Mouse (Mus musculus): Measurements from ENCODE around the gene Zbtb5. TPM values are rescaled to one million over a fixed set of nuclear protein-coding genes. Genes with fewer than 3 reads are reported as not detected.
"Not testable (repeated sequence)": the region's sequence is repeated elsewhere in the genome, so short reads cannot be mapped to it uniquely, and the experiment has no call there.

Zbtb5 gene
- polyA plus RNA-seq, 1 experiment = 6.3 TPM

DNA sequence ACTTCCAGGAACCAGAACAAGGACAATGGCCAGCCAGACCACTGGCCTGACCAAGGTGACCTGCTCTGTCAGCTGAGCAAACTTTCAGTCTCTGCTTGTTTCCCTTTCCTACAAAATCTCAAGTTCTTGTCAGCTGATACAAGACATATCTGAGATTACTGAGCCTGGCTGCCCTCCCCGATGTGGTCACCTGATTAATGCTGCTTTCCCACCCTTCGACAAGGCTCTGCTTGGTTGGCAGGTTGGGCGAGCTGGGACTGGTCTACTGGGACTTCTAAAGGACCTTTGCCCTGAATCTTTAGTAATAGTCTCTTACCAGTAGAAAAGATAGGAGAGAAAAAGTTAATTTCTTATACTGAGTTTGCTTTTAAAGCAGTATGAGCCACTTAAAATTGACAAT lies 6.8 kb downstream of the Zbtb5 start:
- WGBS = 40% methylated on average over 3 of the region's 3 CpGs
- no peak overlapping the region for H3K4me3 ChIP-seq (ENCODE audit: low read depth, low read length)
- H3K27ac ChIP-seq (ENCODE audit: insufficient read depth, low read depth, low read length) = no peak overlapping the region
- H3K27me3 ChIP-seq (ENCODE audit: control insufficient read depth, insufficient read depth, low read length) = no peaks in the 10 kb centered on the region
- H3K36me3 ChIP-seq (ENCODE audit: control insufficient read depth, insufficient read depth, low read length) = no peaks in the 10 kb centered on the region
- 0 out of 2 replicates have a peak, but pooled peaks cover 1% of the 10 kb centered on the region for H3K4me1 ChIP-seq (ENCODE audit: control insufficient read depth, insufficient read depth, insufficient read length, low read length)
- TF ChIP-seq POLR2A (IDR thresholded peaks at IDR 0.05; ENCODE audit: low read depth, low read length) (no peak), CTCF (IDR thresholded peaks at IDR 0.05; ENCODE audit: extremely low read depth, insufficient read length, insufficient replicate concordance, low read depth, low read length) (no peak)

DNA sequence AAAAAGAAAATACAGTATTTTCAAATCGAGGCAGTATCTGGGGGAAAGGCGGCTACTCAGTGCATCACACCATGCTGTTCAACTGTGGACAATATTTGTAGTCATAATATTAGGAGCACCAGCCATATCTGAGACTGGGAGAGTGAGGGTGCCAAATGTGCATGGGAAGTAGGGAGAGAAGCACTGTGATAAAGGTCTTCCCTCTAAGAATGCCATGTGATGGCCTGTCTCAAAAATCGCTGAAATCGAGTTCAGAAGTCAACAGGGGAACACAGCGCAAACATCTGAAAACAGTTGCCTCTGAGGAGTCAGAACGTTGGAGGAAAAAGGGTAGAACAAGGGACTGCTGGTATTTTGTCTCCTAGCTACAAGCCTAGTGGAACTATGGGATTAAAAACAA lies 12.2 kb downstream of the Zbtb5 start:
- 86% methylated on average over 6 of the region's 6 CpGs for WGBS
- H3K36me3 ChIP-seq (ENCODE audit: control insufficient read depth, insufficient read depth, low read length) = peaks cover under 1% of the 10 kb centered on the region; the same call in 1 of the 2 replicates
- no peaks in the 10 kb centered on the region for H3K27me3 ChIP-seq (ENCODE audit: control insufficient read depth, insufficient read depth, low read length)
- H3K4me1 ChIP-seq (ENCODE audit: control insufficient read depth, insufficient read depth, insufficient read length, low read length) = no peaks in the 10 kb centered on the region
- no peak overlapping the region for H3K27ac ChIP-seq (ENCODE audit: insufficient read depth, low read depth, low read length)
- H3K4me3 ChIP-seq (ENCODE audit: low read depth, low read length) = no peak overlapping the region
- TF ChIP-seq CTCF (IDR thresholded peaks at IDR 0.05; ENCODE audit: extremely low read depth, insufficient read length, insufficient replicate concordance, low read depth, low read length) = no peak
- TF ChIP-seq POLR2A (IDR thresholded peaks at IDR 0.05; ENCODE audit: low read depth, low read length) = no peak

DNA sequence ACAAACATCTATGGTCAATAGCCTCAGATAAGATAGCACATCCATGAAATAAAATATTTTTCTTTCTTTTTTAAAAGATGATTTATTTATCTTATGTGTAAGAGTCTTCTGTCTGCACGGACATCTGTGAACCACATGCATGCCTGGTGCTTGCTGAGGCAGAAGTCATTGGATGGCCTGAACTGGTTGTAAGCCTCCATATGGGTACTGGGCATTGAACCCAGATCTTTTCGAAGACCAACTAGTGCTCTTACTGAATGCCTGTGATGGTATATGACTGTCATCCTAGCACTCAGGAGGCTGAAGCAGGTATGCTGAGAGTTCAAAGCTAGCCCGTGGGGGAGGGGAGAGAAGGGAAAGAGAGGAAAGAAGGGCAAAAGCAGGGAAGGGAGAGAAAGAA lies 14.1 kb downstream of the Zbtb5 start:
- peaks cover 15% of the 10 kb centered on the region for H3K36me3 ChIP-seq (ENCODE audit: control insufficient read depth, insufficient read depth, low read length)
- H3K4me3 ChIP-seq (ENCODE audit: low read depth, low read length) = no peak overlapping the region
- no peak for TF ChIP-seq POLR2A (IDR thresholded peaks at IDR 0.05; ENCODE audit: low read depth, low read length)
- no peaks in the 10 kb centered on the region for H3K4me1 ChIP-seq (ENCODE audit: control insufficient read depth, insufficient read depth, insufficient read length, low read length)
- no peak overlapping the region for H3K27ac ChIP-seq (ENCODE audit: insufficient read depth, low read depth, low read length)
- H3K27me3 ChIP-seq (ENCODE audit: control insufficient read depth, insufficient read depth, low read length) = no peaks in the 10 kb centered on the region
- 74% methylated on average over 3 of the region's 3 CpGs for WGBS

DNA sequence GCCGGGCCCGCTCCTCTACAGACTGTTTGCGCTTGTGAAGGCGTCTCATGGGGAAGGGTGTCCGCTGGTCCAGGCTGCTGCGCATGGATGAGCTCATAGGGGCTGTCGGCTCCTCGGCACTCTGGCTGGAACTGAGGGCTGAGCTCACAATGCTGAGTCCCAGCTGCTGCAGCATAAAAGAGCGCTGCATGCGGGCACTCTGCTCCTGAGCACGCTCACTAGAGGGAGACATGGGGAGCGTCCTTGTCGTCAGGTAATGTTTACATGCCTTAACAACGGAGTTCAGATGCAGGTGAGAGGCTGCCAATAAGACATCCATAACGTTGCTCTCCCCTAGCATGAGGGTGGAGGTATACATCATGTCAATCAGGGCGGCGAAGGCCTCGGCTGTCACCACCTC lies 17.4 kb downstream of the Zbtb5 start:
- peaks cover 29% of the 10 kb centered on the region for H3K36me3 ChIP-seq (ENCODE audit: control insufficient read depth, insufficient read depth, low read length)
- H3K27me3 ChIP-seq (ENCODE audit: control insufficient read depth, insufficient read depth, low read length) = no peaks in the 10 kb centered on the region
- H3K4me3 ChIP-seq (ENCODE audit: low read depth, low read length) = no peak overlapping the region
- H3K4me1 ChIP-seq (ENCODE audit: control insufficient read depth, insufficient read depth, insufficient read length, low read length) = no peaks in the 10 kb centered on the region
- TF ChIP-seq POLR2A (IDR thresholded peaks at IDR 0.05; ENCODE audit: low read depth, low read length) (no peak), CTCF (IDR thresholded peaks at IDR 0.05; ENCODE audit: extremely low read depth, insufficient read length, insufficient replicate concordance, low read depth, low read length) (no peak)
- 85% methylated on average over 18 of the region's 18 CpGs for WGBS
- H3K27ac ChIP-seq (ENCODE audit: insufficient read depth, low read depth, low read length) = no peak overlapping the region

DNA sequence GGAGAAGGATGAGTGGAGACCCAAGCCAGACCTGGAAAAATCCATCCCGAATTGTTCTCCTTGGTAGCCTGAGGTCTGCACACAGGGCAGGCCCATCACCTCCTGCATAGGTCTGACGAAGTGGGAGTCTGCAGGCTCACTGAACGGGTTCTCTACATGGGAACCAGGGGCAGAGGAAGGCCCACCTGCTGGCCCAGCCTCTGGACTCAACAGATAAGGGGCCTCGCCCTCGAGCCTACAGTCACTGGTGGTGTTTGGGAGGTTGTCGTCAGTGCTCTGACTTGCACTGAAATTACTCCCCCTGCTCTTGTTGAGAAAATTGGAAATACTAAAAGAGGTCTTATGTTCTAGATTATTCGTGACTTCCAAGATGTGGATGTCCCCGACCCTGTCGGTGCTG lies 18.4 kb downstream of the Zbtb5 start:
- no peak for TF ChIP-seq POLR2A (IDR thresholded peaks at IDR 0.05; ENCODE audit: low read depth, low read length)
- TF ChIP-seq CTCF (IDR thresholded peaks at IDR 0.05; ENCODE audit: extremely low read depth, insufficient read length, insufficient replicate concordance, low read depth, low read length) = no peak
- 76% methylated on average over 9 of the region's 9 CpGs for WGBS

DNA sequence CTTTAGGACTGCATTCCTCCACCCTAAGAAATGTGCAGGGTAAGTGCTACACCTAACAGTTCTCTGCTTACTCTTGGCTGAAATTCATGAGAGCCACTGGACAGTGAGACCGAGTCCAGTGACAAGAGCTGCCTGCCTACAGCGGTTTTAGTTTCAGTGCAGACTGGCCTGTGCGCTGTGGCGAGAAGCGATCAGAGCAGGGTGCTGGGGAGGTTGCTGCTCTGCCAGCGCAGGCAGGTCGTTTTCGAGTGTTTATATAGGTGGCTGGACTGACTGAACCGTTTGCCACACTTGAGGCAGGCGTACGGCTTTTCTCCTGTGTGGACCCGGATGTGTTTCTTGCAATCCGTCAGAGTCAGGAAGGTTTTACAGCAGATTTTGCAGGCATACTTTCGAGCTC lies 19.0 kb downstream of the Zbtb5 start:
- H3K27ac ChIP-seq (ENCODE audit: insufficient read depth, low read depth, low read length); H3K4me1 ChIP-seq (ENCODE audit: control insufficient read depth, insufficient read depth, insufficient read length, low read length); H3K27me3 ChIP-seq (ENCODE audit: control insufficient read depth, insufficient read depth, low read length); H3K4me3 ChIP-seq (ENCODE audit: low read depth, low read length): not testable (repeated sequence)
- peaks cover 32% of the 10 kb centered on the region for H3K36me3 ChIP-seq (ENCODE audit: control insufficient read depth, insufficient read depth, low read length)
- 84% methylated on average over 14 of the region's 14 CpGs for WGBS

More for the DNA sequence above, 18.4 kb downstream of the Zbtb5 start:
- no peak overlapping the region for H3K27ac ChIP-seq (ENCODE audit: insufficient read depth, low read depth, low read length)
- H3K4me1 ChIP-seq (ENCODE audit: control insufficient read depth, insufficient read depth, insufficient read length, low read length) = no peaks in the 10 kb centered on the region
- H3K4me3 ChIP-seq (ENCODE audit: low read depth, low read length) = no peak overlapping the region
- no peaks in the 10 kb centered on the region for H3K27me3 ChIP-seq (ENCODE audit: control insufficient read depth, insufficient read depth, low read length)
- H3K36me3 ChIP-seq (ENCODE audit: control insufficient read depth, insufficient read depth, low read length) = peaks cover 32% of the 10 kb centered on the region

DNA sequence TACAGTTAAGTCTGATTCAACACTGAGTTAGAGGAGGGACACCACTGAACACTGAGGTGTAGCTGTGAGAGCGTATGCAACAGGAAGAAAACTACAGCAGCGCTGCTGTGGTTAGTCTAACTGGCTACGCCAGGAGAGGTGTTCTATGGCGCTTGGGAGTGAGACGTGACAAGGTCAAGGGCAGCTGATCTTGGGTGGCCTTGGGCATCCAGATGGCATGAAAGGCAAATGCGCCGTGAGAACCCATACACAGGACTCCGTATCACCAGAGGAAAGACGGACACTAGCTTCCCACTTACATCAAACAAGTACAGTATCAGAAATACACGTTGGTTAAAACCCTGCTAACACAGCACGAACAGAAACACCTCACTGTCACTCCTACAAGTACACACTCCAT lies 19.9 kb downstream of the Zbtb5 start:
- not testable (repeated sequence) for H3K27me3 ChIP-seq (ENCODE audit: control insufficient read depth, insufficient read depth, low read length); H3K4me1 ChIP-seq (ENCODE audit: control insufficient read depth, insufficient read depth, insufficient read length, low read length); H3K27ac ChIP-seq (ENCODE audit: insufficient read depth, low read depth, low read length); H3K4me3 ChIP-seq (ENCODE audit: low read depth, low read length)
- 94% methylated on average over 11 of the region's 11 CpGs for WGBS
- H3K36me3 ChIP-seq (ENCODE audit: control insufficient read depth, insufficient read depth, low read length) = peaks cover 32% of the 10 kb centered on the region

DNA sequence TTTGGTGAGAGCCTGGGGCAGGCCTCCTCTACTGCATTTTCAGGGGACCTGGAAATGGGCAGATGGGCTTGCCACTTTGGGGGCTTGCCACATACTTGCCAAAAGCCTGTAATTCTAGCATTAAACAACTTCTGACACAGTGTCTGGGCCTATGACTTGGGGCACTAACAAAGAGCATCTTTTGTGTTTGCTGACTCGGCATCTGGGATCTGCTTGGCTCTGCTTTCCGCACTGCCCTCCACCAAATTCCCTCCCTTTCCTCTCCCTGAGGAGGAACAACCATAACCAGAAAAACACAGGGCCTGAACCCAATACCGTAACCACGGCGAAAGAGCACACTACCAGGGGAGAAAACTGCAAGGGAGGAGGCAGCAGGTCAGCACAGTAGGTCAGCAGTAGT lies 21.7 kb downstream of the Zbtb5 start:
- Histone ChIP-seq H3K27me3 (ENCODE audit: control insufficient read depth, insufficient read depth, low read length) (no peaks in the 10 kb centered on the region), H3K36me3 (ENCODE audit: control insufficient read depth, insufficient read depth, low read length) (peaks cover 33% of the 10 kb centered on the region), H3K4me1 (ENCODE audit: control insufficient read depth, insufficient read depth, insufficient read length, low read length) (no peaks in the 10 kb centered on the region), H3K27ac (ENCODE audit: insufficient read depth, low read depth, low read length) (no peak overlapping the region), H3K4me3 (ENCODE audit: low read depth, low read length) (no peak overlapping the region)
- no peak for TF ChIP-seq CTCF (IDR thresholded peaks at IDR 0.05; ENCODE audit: extremely low read depth, insufficient read length, insufficient replicate concordance, low read depth, low read length)
- WGBS = 94% methylated on average over 5 of the region's 5 CpGs

All from small intestine, adult 2 months (tissue).